Mouse (Mus musculus): ENCODE measurements around the gene Sat2.

The Sat2 gene

DNA sequence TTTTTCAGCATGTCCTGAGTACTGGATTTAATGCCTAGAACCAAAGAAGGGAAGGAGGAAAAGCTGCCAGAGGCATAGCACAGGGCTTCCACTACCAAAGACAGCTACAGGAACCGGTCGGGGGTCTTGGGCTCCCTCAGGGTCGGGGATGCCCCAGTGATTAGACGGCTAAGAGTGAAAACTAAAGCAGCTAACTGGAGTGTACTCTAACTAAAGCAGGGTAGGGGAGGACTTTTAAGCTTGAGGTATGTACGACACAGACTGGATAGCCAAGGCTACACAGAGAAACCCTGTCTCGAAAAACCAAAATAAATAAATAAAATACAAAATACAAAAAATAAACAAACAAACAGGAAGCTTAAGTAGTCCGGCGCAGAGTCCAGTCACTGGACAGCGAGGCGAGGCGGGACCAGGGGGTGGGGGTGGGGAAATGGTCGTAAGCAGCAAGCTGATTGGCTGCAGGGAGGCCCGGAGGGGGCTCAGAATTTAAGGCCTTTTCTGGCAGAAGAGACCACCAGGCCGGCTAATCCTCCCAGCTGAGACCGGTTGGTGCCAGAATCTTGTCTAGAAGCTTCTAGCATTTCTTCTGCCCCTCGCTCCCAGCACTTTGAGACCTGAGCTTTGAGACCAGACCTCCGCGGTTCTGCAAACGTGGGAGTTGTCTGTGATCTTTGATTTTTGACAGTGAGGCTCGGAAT is at the start of gene Sat2:
Gene Sat2 (plus strand): TSS at position 454 of the 698 bp plus-strand sequence.
- peak; percentile 58 for DNase-seq (ENCODE audit: low read depth, low spot score)

DNA sequence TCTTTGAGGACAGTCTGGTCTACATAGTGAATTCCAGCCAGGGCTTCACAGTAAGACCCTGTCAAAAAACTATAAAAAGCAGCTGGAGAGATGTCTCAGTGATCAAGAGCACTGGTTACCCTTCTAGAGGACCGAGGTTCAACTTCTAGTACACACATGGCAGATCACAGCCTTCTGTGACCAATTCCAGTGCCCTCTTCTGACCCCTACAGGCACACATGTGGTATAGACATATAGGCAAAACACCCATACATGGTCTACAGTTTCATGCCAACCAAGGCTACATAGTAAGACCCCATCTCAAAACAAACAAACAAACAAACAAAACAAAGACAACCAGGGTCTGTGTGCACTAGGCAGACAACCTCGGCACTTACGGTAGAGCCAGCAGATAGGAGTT is 46.6 kb upstream of the Sat2 start:
- peak; percentile 45 for DNase-seq (ENCODE audit: low read depth, low spot score)

DNA sequence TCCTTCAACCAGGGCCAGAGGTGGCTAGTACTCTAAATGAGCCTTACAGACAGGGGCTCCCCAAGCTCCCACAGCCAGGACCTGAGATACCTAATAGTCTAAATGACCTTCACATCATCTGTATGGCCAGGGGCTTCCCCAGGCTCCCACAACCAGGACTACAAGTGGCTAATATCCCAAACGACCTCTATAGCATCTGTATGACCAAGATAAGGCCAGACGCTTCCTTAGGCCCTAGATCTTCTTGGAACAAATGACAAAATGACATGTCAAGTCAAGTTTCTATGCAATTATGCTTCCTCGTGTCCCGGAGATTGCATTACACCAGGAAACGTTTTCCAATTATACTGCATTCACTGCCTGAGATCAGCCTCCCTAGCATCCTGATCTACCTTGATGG is 45.5 kb upstream of the Sat2 start:
- no peak for DNase-seq (ENCODE audit: low read depth, low spot score)

DNA sequence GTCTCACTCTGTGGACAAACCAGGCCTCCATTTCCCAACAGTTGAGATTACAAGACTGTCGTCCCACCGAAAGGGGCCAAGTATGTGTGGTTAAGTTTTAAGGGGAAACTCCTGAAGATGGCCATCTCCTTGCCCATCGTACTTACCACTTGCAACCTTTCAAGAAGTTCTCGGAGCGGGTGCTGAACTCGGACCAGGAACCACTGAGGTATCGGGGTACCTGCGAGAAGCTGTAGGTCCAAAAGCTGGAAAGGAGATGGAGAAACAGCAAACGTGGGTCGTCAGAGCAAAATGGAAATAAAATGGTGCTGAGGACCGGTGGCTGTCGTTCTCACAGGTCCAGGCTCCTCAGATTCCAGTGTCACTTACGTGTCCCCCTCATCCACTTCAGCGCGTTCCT is 43.5 kb upstream of the Sat2 start:
- DNase-seq (ENCODE audit: low read depth, low spot score): no peak

DNA sequence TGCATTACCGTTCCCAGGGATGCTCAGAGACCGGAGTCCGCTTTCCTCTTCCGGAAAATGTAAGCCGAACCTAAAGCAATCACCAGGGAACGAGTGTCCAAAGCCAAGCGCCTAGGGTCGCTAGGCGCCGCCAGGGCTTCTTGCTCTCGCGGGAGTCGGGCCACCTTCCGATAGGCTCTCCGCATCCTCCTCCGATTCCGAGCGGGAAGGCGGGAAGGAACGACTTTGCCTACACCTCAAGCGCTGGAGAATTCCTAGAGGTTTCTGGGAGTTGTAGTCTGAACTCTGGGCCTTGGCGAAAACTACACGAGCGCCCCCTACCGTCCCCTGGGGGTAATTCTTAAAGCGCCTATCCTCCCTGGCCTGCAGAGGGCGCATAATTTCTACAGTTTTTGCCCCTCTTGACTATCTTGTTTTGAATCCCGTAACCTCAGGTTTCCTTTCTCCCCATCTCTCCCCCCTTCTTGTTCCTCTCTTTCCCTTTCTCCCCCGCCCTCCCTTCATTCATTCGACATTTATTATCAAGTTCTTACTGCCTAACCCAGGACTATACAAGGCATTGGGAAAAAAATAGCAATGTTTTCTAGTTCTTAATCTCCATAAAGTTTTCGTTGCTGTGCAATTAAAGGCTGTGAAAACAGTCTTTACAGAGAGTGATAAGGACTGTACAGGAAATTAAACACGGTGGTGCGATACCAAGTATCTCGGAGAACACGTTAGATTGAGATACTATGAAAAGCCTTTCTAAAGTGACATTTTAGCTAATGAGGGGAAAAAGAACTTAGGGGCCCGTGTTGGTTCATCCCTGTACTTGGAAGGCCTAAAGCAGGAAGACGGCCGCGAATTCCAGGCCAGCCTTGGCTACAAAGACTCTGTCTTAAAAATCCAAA is 42.5 kb upstream of the Sat2 start:
- peak; percentile 90 for DNase-seq (ENCODE audit: low read depth, low spot score)

DNA sequence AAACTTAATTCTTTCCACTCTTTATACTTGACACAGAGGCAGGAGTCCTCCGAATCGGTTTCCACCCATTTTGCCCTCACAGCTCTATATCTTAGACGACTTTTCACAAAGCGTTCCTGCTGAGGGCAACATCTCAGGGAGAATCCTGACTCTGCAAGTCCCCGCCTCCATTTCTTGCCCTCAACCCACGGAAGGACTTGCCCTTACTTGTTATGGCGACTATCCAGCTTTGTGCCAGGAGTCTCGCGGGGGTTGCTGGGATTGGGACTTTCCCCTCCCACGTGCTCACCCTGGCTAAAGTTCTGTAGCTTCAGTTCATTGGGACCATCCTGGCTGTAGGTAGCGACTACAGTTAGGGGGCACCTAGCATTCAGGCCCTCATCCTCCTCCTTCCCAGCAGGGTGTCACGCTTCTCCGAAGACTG is 41.7 kb upstream of the Sat2 start, which contains the start of the genes Wrap53 and Trp53:
Gene Wrap53 (minus strand): TSS at position 165 of the 424 bp plus-strand sequence.
Gene Trp53 (plus strand): TSS at position 269 of the 424 bp plus-strand sequence.
- DNase-seq (ENCODE audit: low read depth, low spot score): peak; percentile 87

DNA sequence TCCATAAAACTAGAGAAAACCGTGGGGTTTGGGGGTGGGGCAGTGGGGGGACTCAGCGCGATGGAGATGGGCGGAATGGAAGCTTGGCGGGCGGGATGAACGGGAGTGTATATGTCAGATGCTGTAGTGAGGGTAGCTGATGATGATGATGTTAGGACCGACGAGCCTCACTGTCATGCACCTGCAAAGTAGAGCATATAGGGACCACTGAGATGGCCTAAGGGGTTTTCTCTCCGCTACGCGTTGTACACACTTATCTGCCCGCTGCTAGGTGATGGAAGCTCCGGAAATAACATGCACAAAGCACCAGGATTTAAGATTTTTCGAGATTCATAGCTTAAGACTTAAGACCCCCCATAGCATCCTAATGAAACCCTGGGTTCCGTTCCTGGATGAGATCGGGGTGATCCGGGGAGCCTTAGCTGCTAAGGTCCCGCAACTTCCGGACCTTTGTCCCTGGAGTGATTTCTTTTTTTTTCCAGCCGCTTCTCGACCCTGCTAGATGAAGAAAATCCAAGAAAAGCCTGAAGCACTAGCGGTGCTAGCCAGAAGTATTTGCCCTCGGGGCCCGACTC is 41.2 kb upstream of the Sat2 start:
- DNase-seq (ENCODE audit: low read depth, low spot score): no peak

DNA sequence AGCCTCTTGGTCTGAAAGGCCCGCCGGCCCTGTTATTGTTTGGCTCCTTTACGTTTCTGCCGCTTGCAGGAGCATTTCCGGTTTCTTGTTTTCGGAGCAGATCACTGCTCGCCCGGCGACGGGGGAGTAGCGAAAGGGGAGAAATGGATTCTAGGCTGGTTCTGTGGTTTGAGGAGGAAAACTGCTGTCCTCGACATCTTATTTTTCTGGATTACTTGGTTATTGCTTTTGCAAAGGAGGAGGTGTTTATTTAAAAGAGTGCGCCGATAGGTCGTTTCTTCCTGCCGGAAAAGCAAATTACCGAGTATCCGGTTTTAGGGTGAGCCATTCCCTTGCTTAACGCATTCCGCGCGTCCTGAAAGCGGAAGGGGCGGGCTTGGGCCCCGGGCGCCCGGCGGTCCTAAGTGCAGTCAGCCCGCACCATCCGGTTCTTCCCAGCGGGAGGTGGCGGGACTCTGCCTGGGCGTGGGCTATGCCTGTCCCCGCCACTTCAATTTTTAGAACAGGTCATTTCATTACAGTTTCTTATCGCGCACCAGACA is 40.6 kb upstream of the Sat2 start:
- peak; percentile 89 for DNase-seq (ENCODE audit: low read depth, low spot score)

DNA sequence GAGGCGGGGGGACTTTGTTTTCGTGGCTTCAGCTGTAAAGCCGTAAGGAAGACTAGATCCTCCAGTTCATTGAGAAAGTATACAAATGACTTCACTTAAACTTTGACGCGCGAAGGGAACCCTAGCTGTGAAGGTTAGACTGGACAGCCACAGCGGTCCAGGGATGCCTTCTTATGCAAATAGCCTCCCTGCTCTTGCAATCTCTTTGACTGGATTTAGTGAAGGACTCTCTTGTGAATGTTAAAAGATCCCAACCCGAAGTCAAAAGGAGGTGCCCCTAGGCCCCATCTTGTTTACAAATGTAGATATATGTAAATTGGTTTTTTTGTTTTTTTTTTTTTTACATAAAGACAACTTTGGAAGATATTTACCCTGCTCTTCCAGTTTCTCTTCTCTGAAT is 40.0 kb upstream of the Sat2 start:
- DNase-seq (ENCODE audit: low read depth, low spot score): no peak

DNA sequence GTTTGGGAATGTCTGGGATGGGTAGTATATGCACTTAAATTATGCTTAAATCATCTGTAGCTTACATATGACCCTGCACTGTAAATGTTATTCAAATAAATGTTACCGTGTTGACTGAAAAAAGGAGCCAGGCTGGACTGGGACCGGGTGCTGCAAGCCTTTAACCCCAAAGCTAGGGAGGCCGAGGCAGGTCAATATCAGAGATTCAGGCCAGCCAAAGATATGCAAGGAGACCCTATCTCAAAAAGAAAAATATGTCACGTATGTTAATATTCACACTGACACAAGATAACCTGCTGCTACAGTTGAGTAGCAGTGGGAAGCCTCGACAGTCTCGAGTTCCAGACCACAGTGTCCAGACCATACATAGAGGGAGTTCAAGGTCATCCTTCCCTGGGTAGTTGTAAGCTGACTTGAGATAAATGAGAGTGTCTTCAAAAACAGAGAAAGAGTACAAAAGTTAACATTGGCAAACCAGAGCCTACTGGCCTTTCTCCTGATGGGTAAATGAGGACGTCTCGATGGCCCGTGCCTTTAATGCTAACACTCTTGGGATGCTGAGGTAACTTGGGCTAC is 39.5 kb upstream of the Sat2 start:
- DNase-seq (ENCODE audit: low read depth, low spot score): no peak

DNA sequence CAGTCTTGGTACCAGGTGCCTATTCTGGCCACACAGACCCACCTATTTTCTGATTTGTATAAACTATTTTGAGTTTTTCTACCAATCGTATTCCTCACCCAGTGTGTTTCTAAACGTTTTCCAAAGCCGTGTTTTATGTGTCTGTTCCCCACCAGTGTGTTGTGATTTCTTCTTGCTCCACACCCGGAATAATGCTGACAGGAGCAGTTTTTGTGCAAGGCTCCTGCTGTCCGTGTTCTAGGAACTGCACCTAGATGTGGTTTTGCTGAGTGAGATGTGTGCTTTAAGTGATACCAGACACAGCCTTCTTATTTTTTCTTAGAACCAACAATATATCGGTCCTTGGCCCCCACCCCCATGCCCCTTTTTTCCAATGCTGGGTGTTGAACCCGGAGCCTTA is 37.8 kb upstream of the Sat2 start:
- no peak for DNase-seq (ENCODE audit: low read depth, low spot score)

DNA sequence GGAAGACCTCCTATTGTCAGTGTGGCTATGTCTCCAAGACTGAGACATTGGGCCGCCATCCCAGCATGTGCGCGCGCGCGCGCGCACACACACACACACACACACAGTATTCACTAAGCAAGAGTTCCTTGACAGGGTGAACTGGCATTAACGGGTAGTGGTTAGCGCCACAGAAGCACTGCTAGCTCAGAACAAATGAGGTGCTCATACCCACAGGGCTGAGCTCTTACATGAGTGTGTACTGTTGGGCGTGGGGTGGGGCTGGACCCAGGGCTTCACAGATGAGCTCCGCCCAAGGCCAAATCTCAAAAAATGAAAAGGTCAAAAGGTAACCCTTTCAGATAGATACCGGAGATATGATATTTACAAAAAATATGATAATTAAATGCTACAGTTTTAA is 36.9 kb upstream of the Sat2 start:
- no peak for DNase-seq (ENCODE audit: low read depth, low spot score)

DNA sequence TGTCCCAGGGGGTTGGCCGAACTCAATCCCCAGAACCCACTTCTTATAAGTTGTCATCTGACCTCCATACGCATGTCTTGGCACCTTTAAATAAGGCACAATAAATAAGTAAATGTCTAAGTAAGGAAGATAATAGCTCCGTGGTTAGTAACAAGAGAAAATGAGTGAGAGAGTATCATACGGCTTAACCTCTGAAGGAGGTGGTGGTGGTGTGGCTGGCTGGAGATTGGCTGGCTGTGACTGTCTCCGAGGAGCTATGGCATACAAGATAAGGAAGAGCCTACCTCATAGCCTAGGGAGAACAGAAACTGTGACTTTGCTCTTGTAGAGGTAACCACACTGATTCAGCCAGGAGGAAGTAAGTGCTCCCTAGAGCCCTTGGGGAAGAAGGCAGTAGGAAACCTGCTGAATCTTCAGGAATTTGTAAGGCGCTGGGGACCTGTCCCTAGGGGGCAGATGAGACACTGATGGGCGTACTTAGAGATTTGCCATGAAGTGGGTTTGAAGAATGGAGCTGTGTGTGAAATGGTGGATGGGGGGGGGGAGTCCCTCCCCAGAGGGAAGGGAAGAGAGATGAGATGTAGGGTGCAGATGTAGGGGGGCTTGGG is 36.0 kb upstream of the Sat2 start:
- DNase-seq (ENCODE audit: low read depth, low spot score): peak; percentile 7

DNA sequence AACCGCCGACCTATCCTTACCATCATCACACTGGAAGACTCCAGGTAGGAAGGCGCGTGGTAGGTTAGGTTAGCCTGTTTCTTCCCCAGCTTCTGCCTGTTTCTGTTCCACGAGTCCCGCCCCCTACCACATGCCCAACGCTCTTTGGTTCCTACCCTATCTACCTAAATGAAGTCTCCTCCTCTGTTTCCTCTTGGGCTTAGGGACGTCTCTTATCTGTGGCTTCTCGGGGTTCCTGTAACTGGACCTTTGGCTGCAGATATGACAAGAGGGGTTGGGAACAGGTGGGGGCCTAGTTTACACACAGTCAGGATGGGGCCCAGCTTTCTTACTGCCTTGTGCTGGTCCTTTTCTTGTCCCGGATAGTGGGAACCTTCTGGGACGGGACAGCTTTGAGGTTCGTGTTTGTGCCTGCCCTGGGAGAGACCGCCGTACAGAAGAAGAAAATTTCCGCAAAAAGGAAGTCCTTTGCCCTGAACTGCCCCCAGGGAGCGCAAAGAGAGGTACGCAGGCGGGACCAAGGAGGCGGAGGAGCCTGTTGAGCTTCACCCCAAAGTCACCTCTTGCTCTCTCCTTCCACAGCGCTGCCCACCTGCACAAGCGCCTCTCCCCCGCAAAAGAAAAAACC is 32.5 kb upstream of the Sat2 start:
- DNase-seq (ENCODE audit: low read depth, low spot score): no peak

DNA sequence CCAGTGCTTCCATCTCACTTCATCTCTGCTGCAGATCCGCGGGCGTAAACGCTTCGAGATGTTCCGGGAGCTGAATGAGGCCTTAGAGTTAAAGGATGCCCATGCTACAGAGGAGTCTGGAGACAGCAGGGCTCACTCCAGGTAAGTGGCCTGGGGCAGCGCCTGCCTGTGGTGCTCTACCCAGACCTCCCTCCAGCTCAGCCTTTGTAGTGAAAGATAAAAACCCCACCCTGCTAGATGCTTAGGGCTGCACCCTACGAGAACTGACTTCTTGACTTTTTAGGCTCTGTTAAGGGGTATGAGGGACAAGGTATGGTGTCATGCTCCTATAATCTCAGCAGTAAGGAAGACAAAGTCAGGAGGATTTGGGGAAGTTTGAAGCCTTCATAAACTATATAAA is 31.2 kb upstream of the Sat2 start:
- no peak for DNase-seq (ENCODE audit: low read depth, low spot score)

DNA sequence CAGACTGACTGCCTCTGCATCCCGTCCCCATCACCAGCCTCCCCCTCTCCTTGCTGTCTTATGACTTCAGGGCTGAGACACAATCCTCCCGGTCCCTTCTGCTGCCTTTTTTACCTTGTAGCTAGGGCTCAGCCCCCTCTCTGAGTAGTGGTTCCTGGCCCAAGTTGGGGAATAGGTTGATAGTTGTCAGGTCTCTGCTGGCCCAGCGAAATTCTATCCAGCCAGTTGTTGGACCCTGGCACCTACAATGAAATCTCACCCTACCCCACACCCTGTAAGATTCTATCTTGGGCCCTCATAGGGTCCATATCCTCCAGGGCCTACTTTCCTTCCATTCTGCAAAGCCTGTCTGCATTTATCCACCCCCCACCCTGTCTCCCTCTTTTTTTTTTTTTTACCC is 30.4 kb upstream of the Sat2 start:
- no peak for DNase-seq (ENCODE audit: low read depth, low spot score)

DNA sequence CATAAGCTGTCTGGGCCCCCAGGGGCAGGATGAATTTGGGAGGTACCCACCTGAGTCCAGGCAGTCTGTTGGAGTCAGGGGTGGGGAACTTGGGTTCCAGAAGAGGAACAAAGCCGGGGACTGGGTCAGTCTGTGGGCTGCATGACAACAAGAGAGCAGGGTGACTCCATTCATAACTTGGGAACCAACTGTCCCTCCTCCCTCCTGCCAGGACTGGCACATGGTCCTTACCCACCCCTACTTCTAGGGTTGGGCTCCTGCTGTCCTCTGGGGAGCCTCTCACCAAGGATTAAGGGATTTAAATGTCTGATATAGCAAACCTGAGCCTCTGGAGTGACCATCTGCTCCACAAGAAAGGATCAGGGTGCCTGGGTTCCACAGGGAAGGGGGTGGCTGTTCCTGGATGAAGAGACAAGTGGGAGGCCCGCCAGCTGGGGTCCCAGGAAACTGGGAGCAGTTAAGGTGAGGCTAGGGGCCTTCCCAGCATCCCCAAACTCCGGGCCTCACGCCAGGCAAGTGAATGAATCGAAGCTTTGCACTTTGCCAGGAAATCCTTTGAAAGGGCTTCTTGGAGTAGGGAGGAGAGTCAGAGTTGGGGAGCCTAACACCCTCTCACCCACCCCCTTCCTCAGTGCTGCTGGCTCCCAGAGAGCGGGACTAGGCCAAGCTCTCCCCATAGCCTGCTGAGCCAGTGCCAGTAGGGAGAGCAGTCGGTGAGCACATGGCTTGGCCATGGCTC is 29.8 kb upstream of the Sat2 start:
- no peak for DNase-seq (ENCODE audit: low read depth, low spot score)

DNA sequence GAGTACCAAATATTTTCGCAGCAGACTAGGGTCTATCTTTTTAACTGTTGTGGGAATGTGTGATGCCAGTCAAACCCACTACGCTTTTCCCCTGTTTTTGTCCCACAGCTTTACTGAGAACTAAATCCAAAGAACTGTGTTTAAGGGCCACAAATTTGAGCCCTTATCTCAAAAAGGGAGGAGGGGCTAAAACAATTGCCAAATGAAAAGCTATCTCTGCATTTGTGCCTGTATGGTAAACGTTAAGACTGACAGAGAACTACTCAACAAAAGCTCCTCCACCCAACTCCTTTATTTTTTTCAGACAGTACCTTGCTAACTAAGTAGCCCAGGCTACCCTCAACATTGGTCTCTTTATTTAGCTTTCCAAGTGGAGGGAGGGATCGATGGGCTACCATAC is 29.0 kb upstream of the Sat2 start:
- DNase-seq (ENCODE audit: low read depth, low spot score): no peak

DNA sequence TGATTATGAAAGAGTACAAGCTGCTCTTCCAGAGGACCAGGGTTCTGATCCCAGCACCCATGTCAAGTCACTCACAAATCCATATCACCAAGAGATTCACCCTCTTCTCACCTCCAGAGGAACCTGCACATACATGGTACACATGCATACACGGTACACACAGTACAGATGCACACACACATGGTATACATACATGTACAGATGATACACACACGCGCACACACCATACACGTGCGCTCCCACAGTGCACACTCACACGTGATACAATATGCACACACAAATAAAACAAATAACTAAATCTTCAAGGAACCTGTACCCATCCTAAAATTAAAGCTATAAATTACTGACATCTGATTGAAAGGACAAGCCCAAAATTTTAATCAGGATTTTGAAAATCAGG is 27.0 kb upstream of the Sat2 start:
- DNase-seq (ENCODE audit: low read depth, low spot score): no peak

DNA sequence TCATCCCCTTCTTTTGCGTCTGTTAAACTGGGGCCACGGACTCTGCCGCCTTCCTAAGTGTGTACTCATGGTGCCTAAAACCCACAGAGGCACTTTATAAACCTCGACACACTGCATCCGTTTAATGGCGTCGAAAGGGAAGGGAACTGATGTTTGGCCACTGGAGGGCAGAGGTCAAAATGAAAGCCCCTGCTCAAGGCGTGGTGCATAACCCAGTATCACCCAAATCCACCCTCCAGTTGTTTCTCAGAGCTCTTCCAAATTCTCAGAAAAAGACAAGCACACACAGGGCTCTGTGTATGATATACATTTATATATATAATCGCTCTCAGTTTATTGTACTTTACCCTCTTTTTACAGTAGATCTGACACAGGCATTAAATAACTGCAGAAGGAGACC is 22.4 kb upstream of the Sat2 start:
- no peak for DNase-seq (ENCODE audit: low read depth, low spot score)
